Mouse (Mus musculus) megakaryocyte, embryonic 14.5 days (primary cell): Measurements from ENCODE around the gene Vamp2.

ENCODE experiments used
- FLI1 ChIP-seq: IDR thresholded peaks from 2 replicates; pipeline ENCODE4 v1.6.1; 2012; ENCODE audit warnings: low read length, inconsistent platforms, mixed read lengths
- GATA1 ChIP-seq: IDR thresholded peaks from 3 replicates; pipeline ENCODE4 v1.6.1; 2012; ENCODE audit warnings: mixed read lengths, low read length, inconsistent platforms, borderline replicate concordance

DNA sequence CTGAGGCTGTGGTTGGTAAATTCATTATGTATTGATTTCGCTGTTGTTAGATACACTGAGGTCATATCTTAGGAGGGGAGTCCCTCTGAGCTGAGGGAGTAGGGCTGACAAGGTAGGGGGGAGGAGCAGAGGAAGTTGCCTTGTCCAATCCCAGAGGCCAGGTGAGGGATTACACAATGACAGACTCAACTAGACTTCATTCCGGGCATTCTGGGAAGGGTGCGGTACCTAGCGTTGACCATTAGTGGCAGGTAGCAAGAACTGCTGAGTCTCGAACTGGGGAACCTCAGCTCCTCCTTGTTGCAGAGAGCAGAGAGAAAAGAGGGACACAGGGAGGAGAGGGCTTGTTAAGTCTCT lies 45.3 kb downstream of the Vamp2 start:
- no peak for TF ChIP-seq GATA1
- no peak for TF ChIP-seq FLI1
